ENCODE assay signal across 24 mouse cellular contexts in the genomic region with DNA sequence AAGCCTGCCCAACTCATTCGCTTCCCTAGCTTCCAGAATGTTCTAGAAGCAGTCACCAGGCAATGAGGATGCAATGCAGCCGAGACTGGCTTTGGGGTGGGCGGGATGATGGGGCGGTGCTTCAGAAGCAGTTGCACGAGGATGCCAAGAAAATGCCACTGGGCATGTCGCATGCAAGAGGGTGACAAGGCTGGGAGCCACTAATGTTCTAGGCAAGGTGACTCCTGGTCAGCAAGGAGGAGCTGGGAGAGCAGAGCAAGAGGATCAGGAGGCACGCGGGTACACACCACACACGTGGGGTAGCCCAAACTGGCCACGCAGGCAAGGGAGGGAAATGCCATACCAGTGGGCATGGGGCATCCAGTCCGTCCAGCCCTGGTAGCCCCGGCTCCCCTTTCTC. TPM values are rescaled to one million over a fixed set of nuclear protein-coding genes. Genes with fewer than 3 reads are reported as not detected.
DNase-seq lines count a peak whose midpoint lies in the region; ATAC-seq lines count a peak whose summit lies in the region.
"Had no signal": no experiment of that assay in that cellular context is flagged by ENCODE, and none has a peak within 500 bp of the region (broad histone marks: within the 10 kb centered on the region; RNA-seq: fewer than 3 reads in every experiment).

No protein-coding gene starts in this region.

- H3K4me1 ChIP-seq in megakaryocyte, embryonic 14.5 days: no peaks in the 10 kb centered on the region

- peaks cover 47% of the 10 kb centered on the region for H3K27me3 ChIP-seq in megakaryocyte, embryonic 14.5 days (replicated peaks)
- H3K27me3 ChIP-seq: embryonic facial prominence, embryonic 12.5 days; forebrain, embryonic 13.5 days; forebrain, embryonic 15.5 days had no signal

- DNase-seq in adrenal gland, adult (ENCODE audit: inconsistent age in 2 of 2, low spot score in 1 of 2): peak; percentile 6 to 21
- no peak for DNase-seq in adrenal gland, postnatal 14 days
- peak; percentile 4 for DNase-seq in heart, adult 8-10 months (ENCODE audit: low spot score)
- no peak for DNase-seq in heart, postnatal 4 days
- DNase-seq: adrenal gland, adult 2 months; adrenal gland, postnatal 10 days; adrenal gland, postnatal 36 days; B cell, adult 2 months; cerebellum, adult 11-12 months; cerebellum, adult 2 months; cerebellum, adult 9-10 months; cerebellum, postnatal 25 days; forebrain, postnatal 0 days had no signal

- H3K36me3 ChIP-seq in megakaryocyte, embryonic 14.5 days (replicated peaks; ENCODE audit: low read length): no peaks in the 10 kb centered on the region
- H3K36me3 ChIP-seq: embryonic facial prominence, embryonic 10.5 days; embryonic facial prominence, embryonic 12.5 days; forebrain, embryonic 15.5 days; G1E had no signal

- ATAC-seq in megakaryocyte, adult 5-6 weeks (ENCODE audit: poor library complexity, severe bottlenecking): no peak
- ATAC-seq: activated CD4-positive, CD25-positive, alpha-beta regulatory T cell, adult 4 months; CD4-positive, CD25-positive, alpha-beta regulatory T cell, adult 4 months; forebrain, embryonic 13.5 days; forebrain, embryonic 15.5 days; forebrain, postnatal 0 days; Patski had no signal

- H3K9me3 ChIP-seq in megakaryocyte, embryonic 14.5 days: no peaks in the 10 kb centered on the region
- H3K9me3 ChIP-seq: embryonic facial prominence, embryonic 10.5 days; embryonic facial prominence, embryonic 12.5 days; forebrain, embryonic 13.5 days; forebrain, embryonic 15.5 days; G1E had no signal

- H3K4me3 ChIP-seq in megakaryocyte, embryonic 14.5 days (replicated peaks): peak overlapping the region; percentile 9
- H3K4me3 ChIP-seq: embryonic facial prominence, embryonic 10.5 days; embryonic facial prominence, embryonic 12.5 days; forebrain, embryonic 13.5 days; forebrain, embryonic 15.5 days had no signal

RNA-seq across cellular contexts. Expression of a gene that starts 58.3 kb away (rescaled TPM):
- 12.9 and 13.7 TPM in 2 replicates for total RNA-seq in adrenal gland, postnatal 14 days (2021)
- 1 to 10 TPM; 3.7 to 5.2 (median 4.6) TPM for total RNA-seq in heart, adult 8-10 months (2022)
- 10 to 100 TPM; 22.8 to 24.4 TPM for total RNA-seq in heart, postnatal 4 days (2021)
- 0.83 TPM in 1 of 2 replicates, not detected in the other for polyA plus RNA-seq in megakaryocyte, embryonic 14.5 days (2012; ENCODE audit: insufficient read depth, low replicate concordance)
- 0.50 and 0.76 TPM in 2 replicates for total RNA-seq in megakaryocyte, adult 5-6 weeks (2015)
- total RNA-seq in megakaryocyte, adult 5-6 weeks (2017): 0.73 and 1.2 TPM in 2 replicates
- total RNA-seq: CH12.LX had no signal
- polyA plus RNA-seq: CD4-positive, CD25-positive, alpha-beta regulatory T cell, adult 4 months; G1E had no signal

Comparison
In these comparisons a context has a peak if more than half of its experiments do, and no peak if none do; other contexts are left out.
1. DNase-seq: peak in adrenal gland, adult (2 of 2) and heart, adult 8-10 months (single experiment); none in adrenal gland, postnatal 14 days (single experiment) and heart, postnatal 4 days (single experiment).